Mouse (Mus musculus) midbrain, embryonic 12.5 days (tissue): ENCODE results near the gene Loxl1. TPM values are rescaled to one million over a fixed set of nuclear protein-coding genes. Genes with fewer than 3 reads are reported as not detected.

Experiments
- ATAC-seq: fragments of 200-750 bp; cut with Nextera tagmentation; 2 replicates; pipeline ENCODE4 v1.8.0; 2017; ENCODE audit warnings: low read depth, moderate TSS enrichment, moderate library complexity; ENCODE audit not compliant: low FRiP score
- H3K27ac ChIP-seq: fragments of 300-500 bp; sonication (generic); replicated peaks from 2 replicates; pipeline ENCODE4 v1.5.1; 2016; ENCODE audit warnings: mild to moderate bottlenecking
- H3K27me3 ChIP-seq: fragments of 300-500 bp; sonication (generic); 2 replicates; pipeline ENCODE4 v1.6.1; 2016; ENCODE audit warnings: mild to moderate bottlenecking
- H3K36me3 ChIP-seq: fragments of 300-500 bp; sonication (generic); 2 replicates; pipeline ENCODE4 v1.6.1; 2016
- H3K4me1 ChIP-seq: fragments of 300-500 bp; sonication (generic); 2 replicates; pipeline ENCODE4 v1.6.1; 2016
- H3K4me2 ChIP-seq: fragments of 300-500 bp; sonication (generic); replicated peaks from 2 replicates; pipeline ENCODE4 v1.6.1; 2016; ENCODE audit warnings: mild to moderate bottlenecking, moderate library complexity
- H3K4me3 ChIP-seq: fragments of 300-500 bp; sonication (generic); 2 replicates; pipeline ENCODE4 v1.5.1; 2016; ENCODE audit warnings: mild to moderate bottlenecking
- H3K9ac ChIP-seq: fragments of 300-500 bp; sonication (generic); replicated peaks from 2 replicates; pipeline ENCODE4 v1.6.1; 2016; ENCODE audit warnings: mild to moderate bottlenecking, moderate library complexity
- H3K9me3 ChIP-seq: fragments of 300-500 bp; sonication (generic); 2 replicates; pipeline ENCODE4 v1.6.1; 2016; ENCODE audit warnings: mild to moderate bottlenecking
- WGBS: fragments of 180-500 bp; shearing (Covaris S2); methylation state at CpG from one replicate; pipeline ENCODE4 v1.1.7; 2016; 5-methylcytosine and 5-hydroxymethylcytosine counted together
- polyA plus RNA-seq: library from polyadenylated mRNA; unstranded; fragments of >200 nt; fragmentation: Nextera tagmentation; extraction: Ambion mirVana; gene quantifications from 2 replicates; pipeline ENCODE4 v1.2.1, GENCODE M21; 2016

Loxl1 gene
- polyA plus RNA-seq, 1 experiment from 2014 or later: 20.1 TPM

DNA sequence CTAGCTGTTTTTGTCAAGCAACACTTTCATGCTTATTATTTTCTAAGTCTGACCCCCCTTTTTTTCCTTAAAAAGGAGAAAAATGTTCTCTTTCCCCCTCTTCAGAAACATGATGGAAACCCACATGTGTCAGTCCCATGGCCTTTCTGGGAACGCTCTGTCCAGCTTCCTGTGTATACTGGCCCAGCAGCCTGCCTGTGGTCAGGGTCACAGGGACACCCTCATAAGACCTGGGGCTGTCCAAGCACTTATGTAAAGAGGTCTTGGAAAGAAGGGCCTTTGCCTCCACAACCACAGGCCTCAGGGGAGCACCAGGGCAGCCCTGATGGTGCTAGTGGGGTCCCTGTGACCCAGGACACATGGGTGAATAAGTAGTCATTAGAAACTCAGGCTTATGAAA lies 23.9 kb downstream of the Loxl1 start:
- Histone ChIP-seq H3K4me3 (no peak overlapping the region), H3K27me3 (0 out of 2 replicates have a peak, but pooled peaks cover 3% of the 10 kb centered on the region), H3K4me2 (no peak overlapping the region), H3K4me1 (no peaks in the 10 kb centered on the region), H3K27ac (no peak overlapping the region), H3K36me3 (no peaks in the 10 kb centered on the region), H3K9ac (no peak overlapping the region), H3K9me3 (no peaks in the 10 kb centered on the region)
- no peak for ATAC-seq
- WGBS: 100% methylated on average over 1 of the region's 1 CpGs

DNA sequence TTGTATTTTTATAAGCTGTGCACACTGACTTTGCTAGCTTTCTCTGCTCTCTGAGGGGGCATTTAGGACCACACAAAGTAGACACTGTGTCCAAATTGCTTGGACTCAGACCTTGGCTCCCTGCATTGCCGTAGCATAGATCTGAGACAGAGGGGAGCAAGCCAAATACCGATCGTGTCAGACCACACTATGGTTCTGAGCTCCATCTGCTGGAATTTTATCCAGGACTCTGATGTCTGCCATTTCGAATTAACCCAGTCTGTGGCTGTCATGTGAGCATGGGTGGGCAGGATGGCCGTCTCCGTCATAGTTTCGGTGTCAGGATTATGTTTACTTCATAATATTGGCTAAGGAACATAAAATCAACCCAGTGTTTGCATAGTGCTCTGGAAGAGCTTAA lies 29.6 kb downstream of the Loxl1 start:
- Histone ChIP-seq H3K4me3 (no peak overlapping the region), H3K27ac (no peak overlapping the region), H3K4me2 (no peak overlapping the region), H3K9me3 (no peaks in the 10 kb centered on the region), H3K27me3 (0 out of 2 replicates have a peak, but pooled peaks cover 3% of the 10 kb centered on the region), H3K36me3 (no peaks in the 10 kb centered on the region), H3K4me1 (peaks cover 3% of the 10 kb centered on the region; the same call in 1 of the 2 replicates), H3K9ac (no peak overlapping the region)
- ATAC-seq: no peak
- WGBS: 77% methylated on average over 7 of the region's 7 CpGs

DNA sequence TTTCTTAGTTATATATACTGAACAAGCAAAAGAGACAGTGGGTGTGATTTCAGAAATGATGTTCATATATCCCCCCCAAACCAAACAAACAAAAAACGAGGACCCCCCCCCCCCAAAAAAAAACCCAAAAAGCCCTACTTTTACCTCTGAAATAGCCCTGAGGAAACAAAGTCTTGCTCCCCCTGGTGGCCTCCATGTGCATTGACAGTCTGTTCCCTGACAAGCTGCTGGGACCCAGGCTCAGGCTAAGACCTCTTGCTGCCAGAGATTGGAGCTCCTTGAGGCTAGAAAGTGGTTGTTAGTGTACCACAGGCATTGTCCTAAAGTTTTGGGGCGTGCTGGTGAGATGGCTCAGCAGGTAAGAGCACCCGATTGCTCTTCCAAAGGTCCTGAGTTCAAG lies 31.4 kb downstream of the Loxl1 start:
- no peak overlapping the region for H3K9ac ChIP-seq
- H3K4me2 ChIP-seq: no peak overlapping the region
- H3K27ac ChIP-seq: no peak overlapping the region
- ATAC-seq: no peak
- 0 out of 2 replicates have a peak, but pooled peaks cover 3% of the 10 kb centered on the region for H3K27me3 ChIP-seq
- no peaks in the 10 kb centered on the region for H3K9me3 ChIP-seq
- WGBS: 49% methylated on average over 3 of the region's 3 CpGs
- peaks cover 3% of the 10 kb centered on the region; the same call in 1 of the 2 replicates for H3K4me1 ChIP-seq
- no peaks in the 10 kb centered on the region for H3K36me3 ChIP-seq
- H3K4me3 ChIP-seq: no peak overlapping the region

DNA sequence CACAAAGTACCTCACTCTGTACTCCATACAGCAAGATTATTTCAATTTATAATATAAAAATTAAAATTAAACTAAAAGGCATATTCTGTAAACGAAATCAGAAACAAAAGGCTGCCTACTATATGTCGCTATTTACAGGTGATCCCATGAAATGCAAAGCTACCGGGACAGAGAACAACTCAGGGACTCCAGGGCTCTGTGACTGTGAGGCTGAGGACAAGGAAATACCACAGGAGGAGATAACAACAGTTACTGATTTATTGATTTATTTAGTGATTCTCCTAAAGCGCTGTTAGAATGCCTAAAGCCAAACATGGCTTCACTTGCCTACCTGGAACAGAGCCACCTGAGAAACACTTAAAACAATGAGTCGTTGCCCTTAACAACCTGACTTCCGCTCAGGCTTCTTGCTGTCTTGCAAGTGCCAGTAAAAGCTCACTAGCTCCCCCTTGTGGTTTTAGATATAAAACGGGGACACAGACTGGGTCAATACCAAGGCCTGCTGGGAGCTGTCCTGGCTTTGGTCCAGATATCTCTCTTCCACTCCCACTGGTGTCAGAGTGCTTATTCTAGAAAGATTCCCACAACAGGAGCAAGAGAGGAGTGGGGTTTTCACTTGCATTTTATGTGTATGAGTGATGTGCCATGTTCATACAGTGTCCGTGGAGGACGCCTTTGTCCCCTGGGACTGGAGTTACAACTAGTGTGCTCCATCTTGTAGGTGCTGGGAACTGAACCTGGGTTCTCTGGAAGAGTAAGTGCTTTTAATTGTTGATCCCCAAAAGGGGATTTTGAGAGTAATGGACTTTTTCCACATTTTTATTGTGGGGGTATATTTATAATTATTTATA lies 32.5 kb downstream of the Loxl1 start:
- 37% methylated on average over 9 of the region's 9 CpGs for WGBS
- Histone ChIP-seq H3K4me2 (peak overlapping the region; percentile 17; the same call in 1 of the 2 replicates), H3K36me3 (no peaks in the 10 kb centered on the region), H3K27ac (no peak overlapping the region), H3K4me3 (no peak overlapping the region), H3K9ac (no peak overlapping the region), H3K4me1 (peaks cover 6% of the 10 kb centered on the region; the same call in 1 of the 2 replicates), H3K27me3 (0 out of 2 replicates have a peak, but pooled peaks cover 3% of the 10 kb centered on the region), H3K9me3 (no peaks in the 10 kb centered on the region)
- no peak for ATAC-seq

DNA sequence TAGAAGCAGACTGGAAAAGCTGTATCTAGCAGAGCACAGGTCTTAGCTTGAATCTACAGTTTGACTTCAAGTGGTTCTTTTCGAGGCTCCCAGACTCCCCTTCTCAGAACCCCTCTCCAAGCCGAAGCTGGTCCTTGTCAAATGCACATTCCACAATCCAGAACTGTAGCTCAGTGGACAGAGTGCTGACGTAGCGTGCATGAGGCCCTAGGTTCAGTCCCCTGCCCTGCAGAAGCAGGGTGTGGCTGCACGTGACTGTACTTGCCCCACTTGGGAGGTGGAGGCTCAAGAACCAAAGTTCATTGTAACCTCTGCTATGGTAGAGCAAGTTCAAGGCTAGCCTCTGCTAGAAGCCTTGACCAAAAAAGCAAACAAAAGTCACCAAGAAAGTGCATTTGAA lies 33.2 kb downstream of the Loxl1 start:
- Histone ChIP-seq H3K4me3 (no peak overlapping the region), H3K4me1 (peaks cover 12% of the 10 kb centered on the region), H3K27ac (no peak overlapping the region), H3K4me2 (no peak overlapping the region), H3K36me3 (no peaks in the 10 kb centered on the region), H3K9me3 (no peaks in the 10 kb centered on the region), H3K9ac (no peak overlapping the region), H3K27me3 (0 out of 2 replicates have a peak, but pooled peaks cover 3% of the 10 kb centered on the region)
- 74% methylated on average over 5 of the region's 5 CpGs for WGBS
- no peak for ATAC-seq

DNA sequence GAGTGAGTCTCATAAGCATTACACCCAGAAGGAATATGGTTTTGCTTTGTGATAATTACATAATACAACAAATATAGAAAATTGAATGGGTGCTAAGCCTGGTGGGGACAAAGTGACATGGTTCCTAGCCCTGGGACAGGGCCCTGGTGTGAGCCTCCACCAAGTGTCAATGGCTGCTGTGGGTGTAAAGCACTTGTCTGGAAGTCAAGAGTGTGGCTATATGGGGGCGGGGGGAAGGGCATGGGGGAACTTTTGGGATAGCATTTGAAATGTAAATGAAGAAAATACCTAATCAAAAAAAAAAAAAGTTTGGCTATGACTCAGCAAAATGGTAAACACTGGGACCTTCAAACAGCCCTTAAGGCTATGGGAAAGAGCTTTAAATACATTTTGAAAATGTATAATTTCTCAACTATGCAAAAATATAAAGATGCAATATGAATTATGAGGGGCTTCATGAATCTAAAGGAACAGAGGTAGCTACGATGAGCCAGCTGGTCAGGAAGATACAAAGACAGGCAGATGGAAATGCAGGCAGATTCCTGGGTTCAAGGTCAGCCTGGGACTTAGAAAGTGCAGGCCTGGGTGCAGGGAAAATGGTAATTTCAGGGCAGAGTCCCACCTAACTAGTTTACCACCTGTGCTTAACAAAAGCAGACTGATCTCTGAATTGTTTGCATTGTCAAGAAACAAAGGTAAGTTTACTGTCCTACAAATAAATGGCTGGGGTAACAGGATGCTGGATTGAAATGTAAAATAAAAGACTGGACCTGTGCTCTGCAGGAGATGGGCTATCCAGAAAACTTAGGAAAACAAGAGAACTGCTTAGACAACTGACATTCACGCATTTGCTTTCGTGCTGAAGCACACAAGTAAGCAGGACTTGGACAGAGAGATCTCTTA lies 33.9 kb downstream of the Loxl1 start:
- Histone ChIP-seq H3K27me3 (no peaks in the 10 kb centered on the region), H3K4me3 (no peak overlapping the region), H3K4me2 (no peak overlapping the region), H3K9me3 (no peaks in the 10 kb centered on the region), H3K4me1 (peaks cover 12% of the 10 kb centered on the region), H3K27ac (no peak overlapping the region), H3K9ac (no peak overlapping the region), H3K36me3 (no peaks in the 10 kb centered on the region)
- ATAC-seq: no peak
- 45% methylated on average over 4 of the region's 4 CpGs for WGBS

DNA sequence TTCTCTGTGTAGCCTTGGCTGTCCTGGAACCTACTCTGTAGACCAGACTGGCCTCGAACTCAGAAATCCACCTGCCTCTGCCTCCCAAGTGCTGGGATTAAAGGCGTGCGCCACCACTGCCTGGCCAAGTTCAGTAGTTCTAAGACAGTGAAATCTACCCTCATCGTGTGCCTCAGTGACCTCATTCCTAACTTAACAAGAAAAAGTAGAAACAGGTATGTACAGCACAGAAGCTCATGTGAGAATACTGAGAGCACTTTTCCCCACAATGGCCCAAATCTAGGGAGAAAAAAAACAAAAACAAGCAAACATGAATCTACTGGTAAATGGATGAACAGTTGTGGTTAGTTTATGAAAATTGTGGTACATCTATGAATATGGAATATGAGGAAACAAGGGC lies 34.7 kb downstream of the Loxl1 start:
- H3K4me3 ChIP-seq: no peak overlapping the region
- H3K9ac ChIP-seq: no peak overlapping the region
- H3K4me1 ChIP-seq: peaks cover 12% of the 10 kb centered on the region
- no peak for ATAC-seq
- no peaks in the 10 kb centered on the region for H3K9me3 ChIP-seq
- no peaks in the 10 kb centered on the region for H3K27me3 ChIP-seq
- no peak overlapping the region for H3K4me2 ChIP-seq
- no peaks in the 10 kb centered on the region for H3K36me3 ChIP-seq
- H3K27ac ChIP-seq: no peak overlapping the region
- WGBS: 90% methylated on average over 4 of the region's 4 CpGs

DNA sequence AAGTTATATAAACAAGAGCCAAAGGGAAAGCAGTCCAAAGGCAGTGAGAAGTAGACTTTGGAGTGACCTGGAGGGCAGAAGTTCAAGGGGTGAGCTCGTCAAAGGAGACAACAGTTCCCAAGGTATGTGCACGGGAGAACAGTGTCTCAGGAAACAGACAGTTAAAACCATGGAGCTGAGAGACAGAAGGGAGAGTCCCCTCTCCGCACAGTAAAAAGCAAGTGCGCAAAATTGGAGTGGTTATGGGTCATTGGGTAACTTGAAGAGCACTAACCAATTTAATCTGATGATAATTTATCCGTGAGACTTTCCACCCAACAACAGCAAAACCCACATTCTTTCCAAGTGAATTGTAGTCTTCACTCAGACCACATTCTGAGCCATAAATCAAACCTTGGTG lies 36.6 kb downstream of the Loxl1 start:
- Histone ChIP-seq H3K36me3 (no peaks in the 10 kb centered on the region), H3K9ac (no peak overlapping the region), H3K27me3 (no peaks in the 10 kb centered on the region), H3K9me3 (no peaks in the 10 kb centered on the region), H3K27ac (no peak overlapping the region), H3K4me2 (no peak overlapping the region), H3K4me1 (peaks cover 12% of the 10 kb centered on the region), H3K4me3 (no peak overlapping the region)
- 64% methylated on average over 5 of the region's 5 CpGs for WGBS
- ATAC-seq: no peak

DNA sequence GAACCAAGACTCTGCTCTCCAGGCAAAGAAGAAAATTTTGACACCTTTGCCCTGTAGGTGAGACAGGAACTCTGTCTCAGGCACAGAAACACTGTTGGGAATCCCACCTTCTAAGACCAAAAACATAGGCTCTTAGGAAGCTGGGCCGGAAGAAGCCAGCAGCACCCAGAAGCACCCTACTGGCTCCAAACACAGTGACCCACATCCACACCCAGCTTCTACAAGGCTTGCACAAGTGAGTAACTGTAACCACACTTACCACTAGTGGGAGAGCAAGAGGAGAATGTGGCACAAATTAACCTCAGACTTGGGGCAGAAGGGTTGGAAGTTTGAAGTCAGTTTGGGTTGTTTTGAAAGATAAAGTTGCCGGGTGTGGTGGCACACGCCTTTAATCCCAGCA lies 37.2 kb downstream of the Loxl1 start:
- Histone ChIP-seq H3K27me3 (no peaks in the 10 kb centered on the region), H3K36me3 (no peaks in the 10 kb centered on the region), H3K27ac (no peak overlapping the region), H3K4me1 (peaks cover 12% of the 10 kb centered on the region), H3K4me3 (no peak overlapping the region), H3K9me3 (no peaks in the 10 kb centered on the region), H3K4me2 (no peak overlapping the region), H3K9ac (0 out of 2 replicates have a peak overlapping the region, but pooled peaks have one; percentile 15)
- 85% methylated on average over 3 of the region's 3 CpGs for WGBS
- no peak for ATAC-seq

DNA sequence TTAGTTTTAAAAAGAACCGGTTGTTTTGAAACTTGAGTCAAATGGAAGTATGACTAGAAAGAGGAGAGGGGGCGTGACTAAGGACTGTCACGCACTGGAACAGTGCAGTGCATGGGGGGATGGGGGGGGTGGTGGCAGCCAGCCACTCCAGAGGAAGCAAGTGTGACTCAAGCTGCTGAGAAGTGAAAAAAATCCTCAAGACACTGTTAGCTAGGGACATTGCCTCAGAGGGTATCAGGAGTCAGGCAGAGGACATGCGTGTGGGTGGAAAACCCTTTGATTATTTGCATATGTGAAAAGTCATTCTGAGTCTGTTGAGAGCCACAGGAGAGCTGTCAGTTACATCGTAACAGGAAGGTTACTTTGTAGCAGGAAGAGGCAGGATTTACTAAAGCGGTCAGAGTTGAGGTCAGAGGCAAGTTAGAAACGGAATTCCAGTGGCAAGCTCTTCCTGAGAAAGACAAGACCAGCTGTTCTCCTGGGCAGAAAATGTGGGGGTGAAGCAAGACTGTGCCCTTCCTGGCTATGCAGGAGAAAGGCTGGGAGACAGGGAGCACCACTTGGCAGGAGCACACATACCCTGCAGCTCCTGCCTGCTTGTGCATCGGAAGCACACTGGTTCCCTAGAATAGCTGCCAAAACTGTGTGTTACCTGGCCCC lies 37.7 kb downstream of the Loxl1 start:
- H3K36me3 ChIP-seq: no peaks in the 10 kb centered on the region
- H3K9ac ChIP-seq: 0 out of 2 replicates have a peak overlapping the region, but pooled peaks have one; percentile 15
- no peak overlapping the region for H3K4me3 ChIP-seq
- no peaks in the 10 kb centered on the region for H3K9me3 ChIP-seq
- peaks cover 10% of the 10 kb centered on the region for H3K4me1 ChIP-seq
- no peak overlapping the region for H3K27ac ChIP-seq
- H3K4me2 ChIP-seq: no peak overlapping the region
- no peak for ATAC-seq
- 48% methylated on average over 8 of the region's 8 CpGs for WGBS
- no peaks in the 10 kb centered on the region for H3K27me3 ChIP-seq

DNA sequence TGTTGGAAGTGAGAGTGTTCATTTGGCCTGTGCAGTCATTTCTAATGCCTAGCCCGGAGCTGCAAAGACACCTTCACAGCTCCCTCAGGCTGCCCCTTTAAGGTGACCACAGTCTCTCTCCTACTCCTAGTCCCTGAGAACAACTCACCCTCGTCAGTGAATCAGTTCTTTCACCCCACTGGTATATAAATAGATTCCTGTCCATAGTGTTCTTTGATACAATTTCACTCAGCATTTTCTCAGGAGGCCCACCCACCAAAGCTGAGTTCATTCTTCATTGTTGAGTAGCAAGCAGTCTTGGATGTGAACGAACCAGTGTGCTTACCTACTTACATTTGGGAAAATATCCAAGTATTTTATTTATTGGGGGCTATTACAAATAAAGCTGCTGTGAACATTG lies 38.4 kb downstream of the Loxl1 start:
- peaks cover 9% of the 10 kb centered on the region for H3K4me1 ChIP-seq

More for the DNA sequence above, 38.4 kb downstream of the Loxl1 start:
- H3K27ac ChIP-seq: no peak overlapping the region
- H3K27me3 ChIP-seq: no peaks in the 10 kb centered on the region
- no peaks in the 10 kb centered on the region for H3K9me3 ChIP-seq
- no peak overlapping the region for H3K9ac ChIP-seq
- ATAC-seq: no peak
- WGBS: 62% methylated on average over 3 of the region's 3 CpGs
- no peak overlapping the region for H3K4me3 ChIP-seq
- no peaks in the 10 kb centered on the region for H3K36me3 ChIP-seq
- H3K4me2 ChIP-seq: no peak overlapping the region
